Comparison of ENCODE assay signal across 8 mouse cellular contexts in the genomic region with DNA sequence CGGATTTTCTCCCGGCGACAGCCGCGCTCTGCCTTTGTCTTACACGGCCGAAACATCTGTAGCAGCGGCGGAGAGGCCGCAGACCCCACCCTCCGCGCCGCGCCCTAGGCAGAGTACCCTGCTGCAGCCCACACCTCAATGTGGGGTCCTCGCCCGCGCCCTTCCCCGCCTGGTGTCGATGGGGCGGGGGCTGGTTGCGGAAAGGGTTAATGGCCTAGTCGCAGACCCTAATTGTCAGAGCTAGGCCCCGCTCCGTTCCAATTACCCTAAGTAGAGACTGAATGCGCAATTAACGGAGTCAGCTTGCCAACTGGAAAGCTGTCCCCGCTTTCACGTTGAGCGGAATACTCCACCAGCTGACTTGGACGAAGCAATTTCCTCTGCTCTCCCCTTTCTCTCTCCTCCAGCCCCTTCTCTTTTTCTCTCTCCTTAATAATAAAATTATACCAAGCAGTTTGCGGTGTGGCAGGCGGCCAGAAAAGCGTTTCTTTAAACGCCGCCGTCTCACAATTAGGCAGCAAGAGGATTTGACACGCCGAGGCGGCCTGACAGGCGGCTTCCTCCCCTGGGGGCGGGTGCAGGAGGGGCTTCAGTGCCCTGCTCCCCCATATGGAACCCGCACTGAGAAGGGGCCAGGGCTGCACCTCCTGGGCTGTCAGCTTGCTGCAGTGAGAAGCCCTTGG. TPM values are rescaled to one million over a fixed set of nuclear protein-coding genes. Genes with fewer than 3 reads are reported as not detected.
DNase-seq lines count a peak whose midpoint lies in the region; ATAC-seq lines count a peak whose summit lies in the region.

No protein-coding gene starts in this region.

- H3K27me3 ChIP-seq in heart, embryonic 10.5 days (ENCODE audit: insufficient read depth, poor library complexity, severe bottlenecking), result no peaks in the 10 kb centered on the region
- no peaks in the 10 kb centered on the region for H3K27me3 ChIP-seq in kidney, embryonic 14.5 days (ENCODE audit: control insufficient read depth, insufficient read depth, low read length)
- H3K27me3 ChIP-seq in limb, embryonic 15.5 days, result no peaks in the 10 kb centered on the region
- H3K27me3 ChIP-seq in neural tube, embryonic 13.5 days, result no peaks in the 10 kb centered on the region

- peak overlapping the region; percentile 96 for H3K27ac ChIP-seq in heart, embryonic 10.5 days
- H3K27ac ChIP-seq in kidney, embryonic 14.5 days (ENCODE audit: low read depth, low read length), result peak overlapping the region; percentile 90
- peak overlapping the region; percentile 84 for H3K27ac ChIP-seq in limb, embryonic 15.5 days
- H3K27ac ChIP-seq in neural tube, embryonic 13.5 days (replicated peaks), result peak overlapping the region; percentile 100

- H3K36me3 ChIP-seq in heart, embryonic 10.5 days, result peaks cover 11% of the 10 kb centered on the region; the same call in 1 of the 2 replicates
- no peaks in the 10 kb centered on the region for H3K36me3 ChIP-seq in kidney, embryonic 14.5 days (ENCODE audit: control insufficient read depth, insufficient read depth, low read length)
- no peaks in the 10 kb centered on the region for H3K36me3 ChIP-seq in limb, embryonic 15.5 days
- no peaks in the 10 kb centered on the region; the same call in 1 of the 2 replicates for H3K36me3 ChIP-seq in neural tube, embryonic 13.5 days

- DNase-seq in gastrocnemius, postnatal 10 days, result peak; percentile 55
- DNase-seq in gastrocnemius, adult 8-10 months (ENCODE audit: low spot score in 2 of 2), result no peak
- peak; percentile 48 to 54 for DNase-seq in cerebellum, postnatal 36 days
- no peak for DNase-seq in heart, embryonic 10.5 days (ENCODE audit: low spot score)
- DNase-seq in urinary bladder, postnatal 14 days (ENCODE audit: low spot score), result no peak

- peak overlapping the region; percentile 75 for H3K4me3 ChIP-seq in heart, embryonic 10.5 days
- peak overlapping the region; percentile 66 for H3K4me3 ChIP-seq in kidney, embryonic 14.5 days (ENCODE audit: low read length)
- peak overlapping the region; percentile 56 for H3K4me3 ChIP-seq in limb, embryonic 15.5 days
- peak overlapping the region; percentile 68 for H3K4me3 ChIP-seq in neural tube, embryonic 13.5 days

- H3K4me1 ChIP-seq in heart, embryonic 10.5 days, result peaks cover 100% of the 10 kb centered on the region
- peaks cover 51% of the 10 kb centered on the region for H3K4me1 ChIP-seq in kidney, embryonic 14.5 days (ENCODE audit: control insufficient read depth, insufficient read depth, low read length)
- peaks cover 95% of the 10 kb centered on the region for H3K4me1 ChIP-seq in limb, embryonic 15.5 days
- peaks cover 98% of the 10 kb centered on the region for H3K4me1 ChIP-seq in neural tube, embryonic 13.5 days (replicated peaks)

- WGBS in heart, embryonic 10.5 days, result 2% methylated on average over 42 of the region's 42 CpGs
- under 1% methylated on average over 39 of the region's 42 CpGs for WGBS in kidney, embryonic 14.5 days
- WGBS in limb, embryonic 15.5 days, result under 1% methylated on average over 42 of the region's 42 CpGs
- under 1% methylated on average over 42 of the region's 42 CpGs for WGBS in neural tube, embryonic 13.5 days

- H3K9me3 ChIP-seq in heart, embryonic 10.5 days, result no peaks in the 10 kb centered on the region
- H3K9me3 ChIP-seq in kidney, embryonic 14.5 days (ENCODE audit: control insufficient read depth, low read length), result no peaks in the 10 kb centered on the region
- H3K9me3 ChIP-seq in limb, embryonic 15.5 days, result no peaks in the 10 kb centered on the region
- no peaks in the 10 kb centered on the region for H3K9me3 ChIP-seq in neural tube, embryonic 13.5 days

- peak overlapping the region; percentile 79 for H3K9ac ChIP-seq in kidney, embryonic 14.5 days (ENCODE audit: low read depth, low read length)
- peak overlapping the region; percentile 29; the same call in 1 of the 2 replicates for H3K9ac ChIP-seq in limb, embryonic 15.5 days
- H3K9ac ChIP-seq in neural tube, embryonic 13.5 days, result peak overlapping the region; percentile 93

- H3K4me2 ChIP-seq in kidney, embryonic 14.5 days (replicated peaks; ENCODE audit: low read depth, low read length), result peak overlapping the region; percentile 100
- H3K4me2 ChIP-seq in limb, embryonic 15.5 days, result peak overlapping the region; percentile 99
- peak overlapping the region; percentile 98 for H3K4me2 ChIP-seq in neural tube, embryonic 13.5 days

- peak; percentile 54 for ATAC-seq in kidney, embryonic 14.5 days (ENCODE audit: low FRiP score, low TSS enrichment)
- peak; percentile 37; the same call in 1 of the 2 replicates for ATAC-seq in limb, embryonic 15.5 days (ENCODE audit: insufficient number of reproducible peaks, low FRiP score, low TSS enrichment, low read depth)
- ATAC-seq in neural tube, embryonic 13.5 days (ENCODE audit: low read depth), result peak; percentile 58

RNA-seq across cellular contexts. Expression of a gene that starts 45.3 kb away (rescaled TPM):
- 10 to 100 TPM; 24.2 to 29.1 TPM for total RNA-seq in gastrocnemius, postnatal 10 days (2021)
- total RNA-seq in gastrocnemius, adult 8-10 months (2022), result 10 to 100 TPM; 35.4 to 57.5 (median 43.5) TPM
- polyA plus RNA-seq in heart, embryonic 10.5 days (2016; fragmentation: Nextera tagmentation; extraction: Ambion mirVana), result 38.2 and 40.3 TPM in 2 replicates
- polyA plus RNA-seq in kidney, embryonic 14.5 days (2014; fragmentation: Nextera tagmentation; extraction: Ambion mirVana), result 58.8 and 60.1 TPM in 2 replicates
- polyA plus RNA-seq in limb, embryonic 15.5 days (2015; fragmentation: Nextera tagmentation; extraction: Ambion mirVana), result 66.5 and 70.3 TPM in 2 replicates
- polyA plus RNA-seq in neural tube, embryonic 13.5 days (2015; fragmentation: Nextera tagmentation; extraction: Ambion mirVana), result 30.6 and 38.5 TPM in 2 replicates

Comparison
In these comparisons a context has a peak if more than half of its experiments do, and no peak if none do; other contexts are left out.
1. DNase-seq: peak in gastrocnemius, postnatal 10 days (single experiment) and cerebellum, postnatal 36 days (2 of 2); none in gastrocnemius, adult 8-10 months (0 of 2), heart, embryonic 10.5 days (single experiment) and urinary bladder, postnatal 14 days (single experiment).
2. H3K9ac ChIP-seq: peak in every context shown above with its lines; median percentile 93 in neural tube, embryonic 13.5 days; 79 in kidney, embryonic 14.5 days; 29 in limb, embryonic 15.5 days.
3. Peak in every context shown above with its lines, with median percentiles within 50 percentile points of each other: H3K27ac ChIP-seq, H3K4me3 ChIP-seq, ATAC-seq and H3K4me2 ChIP-seq.